Mouse (Mus musculus): ENCODE results near the gene Ptger3.

- TF ChIP-seq POLR2A (IDR thresholded peaks at IDR 0.05; ENCODE audit: insufficient read length, low read depth) (no peak), USF1 (IDR thresholded peaks at IDR 0.05; ENCODE audit: low read depth) (no peak), CEBPB (IDR thresholded peaks at IDR 0.05; ENCODE audit: insufficient read depth, poor library complexity, severe bottlenecking) (no peak), E2F4 (IDR thresholded peaks at IDR 0.05; ENCODE audit: insufficient read depth) (no peak), MYOG (IDR thresholded peaks at IDR 0.05; ENCODE audit: control insufficient read depth in 1 of 3, insufficient read depth in 1 of 3, insufficient read length in 2 of 3, low read depth in 2 of 3) (no peak), MYOD1 (IDR thresholded peaks at IDR 0.05; ENCODE audit: control insufficient read depth in 1 of 3, insufficient read length in 2 of 3, low read depth in 2 of 3) (no peak), POLR2AphosphoS2 (IDR thresholded peaks at IDR 0.05; ENCODE audit: insufficient read length, low read depth) (no peak), TCF12 (IDR thresholded peaks at IDR 0.05; ENCODE audit: insufficient read depth, poor library complexity, severe bottlenecking) (no peak), SRF (IDR thresholded peaks at IDR 0.05; ENCODE audit: control insufficient read depth, insufficient read length, low read depth) (no peak), MAX (IDR thresholded peaks at IDR 0.05; ENCODE audit: low read depth) (no peak), TCF3 (IDR thresholded peaks at IDR 0.05; ENCODE audit: insufficient read length, low read depth) (no peak)
Measured at GRCm38 (mm10) chr3:157567566-157568132, 957 bp downstream of the Ptger3 start.
